Comparison of ENCODE assay signal across 8 mouse cellular contexts in genomic region chr8:4256911-4257310, GRCm38 (mm10). TPM values are rescaled to one million over a fixed set of nuclear protein-coding genes. Genes with fewer than 3 reads are reported as not detected.
A peak's percentile ranks its signal among the peaks of the same experiment; 100 is the strongest.
DNase-seq lines count a peak whose midpoint lies in the region; ATAC-seq and TF ChIP-seq lines count a peak whose summit lies in the region.

No protein-coding gene starts in this region.

- no peak for ATAC-seq in hindbrain, embryonic 13.5 days (ENCODE audit: low FRiP score)
- ATAC-seq in limb, embryonic 15.5 days (ENCODE audit: insufficient number of reproducible peaks, low FRiP score, low TSS enrichment, low read depth): no peak
- no peak for ATAC-seq in stomach, embryonic 16.5 days (ENCODE audit: insufficient read depth, low FRiP score)

- TF ChIP-seq POLR2A in kidney, adult 2 months (IDR thresholded peaks at IDR 0.05; ENCODE audit: low read depth, low read length): no peak

- no peaks in the 10 kb centered on the region for H3K9me3 ChIP-seq in hindbrain, embryonic 13.5 days
- H3K9me3 ChIP-seq in limb, embryonic 15.5 days: no peaks in the 10 kb centered on the region
- H3K9me3 ChIP-seq in stomach, embryonic 16.5 days (replicated peaks; ENCODE audit: control insufficient read depth, low read length): no peaks in the 10 kb centered on the region

- H3K4me3 ChIP-seq in hindbrain, embryonic 13.5 days: peak overlapping the region; percentile 92
- H3K4me3 ChIP-seq in limb, embryonic 15.5 days: no peak overlapping the region
- no peak overlapping the region for H3K4me3 ChIP-seq in stomach, embryonic 16.5 days (replicated peaks; ENCODE audit: low read length)
- H3K4me3 ChIP-seq in kidney, adult 2 months (ENCODE audit: insufficient read depth, low read depth, low read length): no peak overlapping the region

- H3K36me3 ChIP-seq in hindbrain, embryonic 13.5 days: peaks cover 49% of the 10 kb centered on the region
- peaks cover 50% of the 10 kb centered on the region for H3K36me3 ChIP-seq in limb, embryonic 15.5 days
- H3K36me3 ChIP-seq in stomach, embryonic 16.5 days (ENCODE audit: control insufficient read depth, insufficient read depth, low read length): peaks cover 9% of the 10 kb centered on the region
- no peaks in the 10 kb centered on the region; the same call in 1 of the 2 replicates for H3K36me3 ChIP-seq in kidney, adult 2 months (ENCODE audit: control insufficient read depth, insufficient read depth, low read length)

- TF ChIP-seq CTCF in kidney, adult 2 months (conservative IDR thresholded peaks at IDR 0.05; ENCODE audit: insufficient read depth, insufficient read length, low read depth, low read length): no peak

- H3K27ac ChIP-seq in hindbrain, embryonic 13.5 days: peak overlapping the region; percentile 97
- peak overlapping the region; percentile 38; the same call in 1 of the 2 replicates for H3K27ac ChIP-seq in limb, embryonic 15.5 days
- H3K27ac ChIP-seq in stomach, embryonic 16.5 days (ENCODE audit: low read length): peak overlapping the region; percentile 78
- no peak overlapping the region for H3K27ac ChIP-seq in kidney, adult 2 months (ENCODE audit: insufficient read depth, low read depth, low read length)

- H3K27me3 ChIP-seq in hindbrain, embryonic 13.5 days: no peaks in the 10 kb centered on the region
- no peaks in the 10 kb centered on the region for H3K27me3 ChIP-seq in limb, embryonic 15.5 days
- H3K27me3 ChIP-seq in stomach, embryonic 16.5 days (ENCODE audit: control insufficient read depth, insufficient read depth, low read length): no peaks in the 10 kb centered on the region
- no peaks in the 10 kb centered on the region for H3K27me3 ChIP-seq in kidney, adult 2 months (replicated peaks; ENCODE audit: control insufficient read depth, insufficient read depth, low read length)

- WGBS in hindbrain, embryonic 13.5 days: 49% methylated on average over 4 of the region's 4 CpGs
- WGBS in limb, embryonic 15.5 days: 32% methylated on average over 4 of the region's 4 CpGs
- 46% methylated on average over 4 of the region's 4 CpGs for WGBS in stomach, embryonic 16.5 days
- WGBS in kidney, adult 2 months: 49% methylated on average over 4 of the region's 4 CpGs

- H3K9ac ChIP-seq in hindbrain, embryonic 13.5 days: peak overlapping the region; percentile 97
- H3K9ac ChIP-seq in limb, embryonic 15.5 days: no peak overlapping the region
- H3K9ac ChIP-seq in stomach, embryonic 16.5 days (ENCODE audit: low read length): peak overlapping the region; percentile 80

- H3K4me1 ChIP-seq in hindbrain, embryonic 13.5 days (replicated peaks): peaks cover 65% of the 10 kb centered on the region
- peaks cover 40% of the 10 kb centered on the region for H3K4me1 ChIP-seq in limb, embryonic 15.5 days
- peaks cover 26% of the 10 kb centered on the region for H3K4me1 ChIP-seq in stomach, embryonic 16.5 days (ENCODE audit: control insufficient read depth, insufficient read depth, low read length)
- H3K4me1 ChIP-seq in kidney, adult 2 months (ENCODE audit: control insufficient read depth, insufficient read depth, low read length): peaks cover 3% of the 10 kb centered on the region; the same call in 1 of the 2 replicates

- peak overlapping the region; percentile 81 for H3K4me2 ChIP-seq in hindbrain, embryonic 13.5 days
- no peak overlapping the region for H3K4me2 ChIP-seq in limb, embryonic 15.5 days
- H3K4me2 ChIP-seq in stomach, embryonic 16.5 days (ENCODE audit: low read depth, low read length): no peak overlapping the region

- intact Hi-C loops in gastrocnemius, postnatal 14 days (cut with DNase I; ENCODE audit: low total_unique reads): no loop called here

- peak; percentile 89 for DNase-seq in layer of hippocampus, adult 11-12 months (ENCODE audit: low spot score)
- DNase-seq in layer of hippocampus, adult 9-10 months (ENCODE audit: low spot score): no peak
- no peak for DNase-seq in kidney, adult 2 months
- no peak for DNase-seq in gastrocnemius, postnatal 14 days
- DNase-seq in gastrocnemius, postnatal 25 days: no peak

RNA-seq across cellular contexts. Expression of gene Ctxn1, which starts 2.2 kb away (rescaled TPM):
- polyA plus RNA-seq in hindbrain, embryonic 13.5 days (2015; fragmentation: Nextera tagmentation; extraction: Ambion mirVana): 281 and 287 TPM in 2 replicates
- 46.2 and 49.8 TPM in 2 replicates for polyA plus RNA-seq in limb, embryonic 15.5 days (2015; fragmentation: Nextera tagmentation; extraction: Ambion mirVana)
- polyA plus RNA-seq in stomach, embryonic 16.5 days (2015; fragmentation: Nextera tagmentation; extraction: Ambion mirVana): 65.9 and 67.9 TPM in 2 replicates
- 6.8 and 7.8 TPM in 2 replicates for polyA plus RNA-seq in kidney, adult 2 months (2012; rRNA removed)
- 1 to 10 TPM; 1.4 to 2.5 TPM for total RNA-seq in gastrocnemius, postnatal 14 days (2021)
- total RNA-seq in gastrocnemius, postnatal 25 days (2021): under 1 TPM; 0.61 to 0.96 TPM

RNA-seq across cellular contexts. Expression of gene Snapc2, which starts 4.0 kb away (rescaled TPM):
- polyA plus RNA-seq in hindbrain, embryonic 13.5 days (2015; fragmentation: Nextera tagmentation; extraction: Ambion mirVana): 62.1 and 65.2 TPM in 2 replicates
- polyA plus RNA-seq in limb, embryonic 15.5 days (2015; fragmentation: Nextera tagmentation; extraction: Ambion mirVana): 50.6 and 55.9 TPM in 2 replicates
- polyA plus RNA-seq in stomach, embryonic 16.5 days (2015; fragmentation: Nextera tagmentation; extraction: Ambion mirVana): 41.6 and 41.8 TPM in 2 replicates
- polyA plus RNA-seq in kidney, adult 2 months (2012; rRNA removed): 36.7 and 36.9 TPM in 2 replicates
- 10 to 100 TPM; 10.1 to 12.2 TPM for total RNA-seq in gastrocnemius, postnatal 14 days (2021)
- total RNA-seq in gastrocnemius, postnatal 25 days (2021): 1 to 10 TPM; 8.4 to 9.5 TPM

RNA-seq across cellular contexts. Expression of gene Tgfbr3l, which starts 8.9 kb away (rescaled TPM):
- 5.0 and 5.2 TPM in 2 replicates for polyA plus RNA-seq in hindbrain, embryonic 13.5 days (2015; fragmentation: Nextera tagmentation; extraction: Ambion mirVana)
- 2.8 and 4.2 TPM in 2 replicates for polyA plus RNA-seq in limb, embryonic 15.5 days (2015; fragmentation: Nextera tagmentation; extraction: Ambion mirVana)
- polyA plus RNA-seq in stomach, embryonic 16.5 days (2015; fragmentation: Nextera tagmentation; extraction: Ambion mirVana): 3.0 and 4.9 TPM in 2 replicates
- polyA plus RNA-seq in kidney, adult 2 months (2012; rRNA removed): 18.7 and 27.8 TPM in 2 replicates
- total RNA-seq in gastrocnemius, postnatal 14 days (2021): 1 to 10 TPM; 1.8 to 3.4 TPM
- 1 to 10 TPM; 1.5 to 1.8 TPM for total RNA-seq in gastrocnemius, postnatal 25 days (2021)

RNA-seq across cellular contexts. Expression of gene Gm49320, which starts 18.2 kb away (rescaled TPM):
- polyA plus RNA-seq in hindbrain, embryonic 13.5 days (2015; fragmentation: Nextera tagmentation; extraction: Ambion mirVana): 1.00 and 1.7 TPM in 2 replicates
- polyA plus RNA-seq in limb, embryonic 15.5 days (2015; fragmentation: Nextera tagmentation; extraction: Ambion mirVana): 0.90 and 1.4 TPM in 2 replicates
- polyA plus RNA-seq in stomach, embryonic 16.5 days (2015; fragmentation: Nextera tagmentation; extraction: Ambion mirVana): 0.79 TPM in 2 replicates
- 1.3 and 3.3 TPM in 2 replicates for polyA plus RNA-seq in kidney, adult 2 months (2012; rRNA removed)
- under 1 TPM in 1 of 2 experiments, not detected in 1; 0.18 TPM for total RNA-seq in gastrocnemius, postnatal 14 days (2021)
- total RNA-seq in gastrocnemius, postnatal 25 days (2021): under 1 TPM in 1 of 2 experiments, not detected in 1; 0.16 TPM

RNA-seq across cellular contexts. Expression of gene Map2k7, which starts 18.4 kb away (rescaled TPM):
- 28.5 and 30.8 TPM in 2 replicates for polyA plus RNA-seq in hindbrain, embryonic 13.5 days (2015; fragmentation: Nextera tagmentation; extraction: Ambion mirVana)
- polyA plus RNA-seq in limb, embryonic 15.5 days (2015; fragmentation: Nextera tagmentation; extraction: Ambion mirVana): 25.1 and 27.1 TPM in 2 replicates
- 19.8 and 23.8 TPM in 2 replicates for polyA plus RNA-seq in stomach, embryonic 16.5 days (2015; fragmentation: Nextera tagmentation; extraction: Ambion mirVana)
- 32.0 and 32.2 TPM in 2 replicates for polyA plus RNA-seq in kidney, adult 2 months (2012; rRNA removed)
- total RNA-seq in gastrocnemius, postnatal 14 days (2021): 10 to 100 TPM; 60.5 to 74.6 TPM
- 10 to 100 TPM; 75.9 to 79.6 TPM for total RNA-seq in gastrocnemius, postnatal 25 days (2021)
